ENCODE assay signal across 14 mouse cellular contexts in the genomic region with DNA sequence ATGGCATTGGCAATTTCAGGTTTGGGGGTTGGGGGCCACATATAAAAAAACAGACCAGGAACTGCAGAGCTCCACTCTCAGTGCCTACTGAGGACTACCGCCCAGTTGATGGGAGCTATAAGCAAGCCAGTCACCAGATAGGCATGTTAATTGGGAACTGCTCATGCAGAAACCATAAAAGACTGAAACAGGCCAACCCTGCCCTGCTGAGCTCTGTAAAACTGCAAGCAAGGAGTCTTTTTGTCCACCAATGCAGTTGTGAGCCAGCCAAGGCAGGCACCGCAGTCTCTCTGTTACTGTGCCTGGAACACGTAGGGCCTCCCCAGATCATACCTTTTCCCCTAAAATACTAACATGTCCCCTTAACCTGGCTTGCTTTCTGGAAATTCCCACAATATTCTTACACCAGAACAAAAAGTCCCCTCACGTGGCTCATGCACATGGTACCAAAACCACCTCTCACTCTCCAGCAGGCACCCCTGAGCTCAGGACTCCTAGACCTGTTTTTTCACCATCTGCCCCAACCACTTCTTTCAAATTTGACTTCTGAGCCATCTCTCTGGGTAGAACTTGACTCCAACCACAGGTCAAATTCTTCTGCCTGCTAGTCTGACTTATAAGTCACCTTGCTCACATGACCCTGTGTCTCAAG. TPM values are rescaled to one million over a fixed set of nuclear protein-coding genes. Genes with fewer than 3 reads are reported as not detected.
DNase-seq lines count a peak whose midpoint lies in the region; ATAC-seq lines count a peak whose summit lies in the region.
"Had no signal": no experiment of that assay in that cellular context is flagged by ENCODE, and none has a peak within 500 bp of the region (broad histone marks: within the 10 kb centered on the region; RNA-seq: fewer than 3 reads in every experiment).

No protein-coding gene starts in this region.

- 0 out of 2 replicates have a peak, but pooled peaks have one; percentile 49 for ATAC-seq in forebrain, embryonic 11.5 days (replicated peaks; ENCODE audit: low FRiP score)
- no peak for ATAC-seq in forebrain, embryonic 12.5 days (ENCODE audit: low FRiP score)
- 0 out of 2 replicates have a peak, but pooled peaks have one; percentile 59 for ATAC-seq in limb, embryonic 12.5 days (ENCODE audit: insufficient number of reproducible peaks, insufficient read depth, low FRiP score, low TSS enrichment, low read depth)

- no peak overlapping the region for H3K4me3 ChIP-seq in forebrain, embryonic 11.5 days (ENCODE audit: low read depth, low read length)
- no peak overlapping the region for H3K4me3 ChIP-seq in forebrain, embryonic 12.5 days (replicated peaks)
- no peak overlapping the region for H3K4me3 ChIP-seq in limb, embryonic 12.5 days (replicated peaks)
- H3K4me3 ChIP-seq: embryonic facial prominence, embryonic 12.5 days had no signal

- intact Hi-C loops in heart, postnatal 36 days (cut with DNase I), result no loop called here

- 69% methylated on average over 4 of the region's 4 CpGs for WGBS in forebrain, embryonic 11.5 days
- 46% methylated on average over 4 of the region's 4 CpGs for WGBS in forebrain, embryonic 12.5 days
- 63% methylated on average over 4 of the region's 4 CpGs for WGBS in limb, embryonic 12.5 days

- H3K27ac ChIP-seq in forebrain, embryonic 11.5 days (ENCODE audit: low read depth, low read length), result no peak overlapping the region
- no peak overlapping the region for H3K27ac ChIP-seq in forebrain, embryonic 12.5 days
- peak overlapping the region; percentile 50; the same call in 1 of the 2 replicates for H3K27ac ChIP-seq in limb, embryonic 12.5 days
- H3K27ac ChIP-seq: embryonic facial prominence, embryonic 12.5 days had no signal

- H3K4me1 ChIP-seq in forebrain, embryonic 11.5 days (replicated peaks; ENCODE audit: control insufficient read depth, insufficient read depth, low read length), result no peaks in the 10 kb centered on the region
- H3K4me1 ChIP-seq in forebrain, embryonic 12.5 days, result no peaks in the 10 kb centered on the region
- H3K4me1 ChIP-seq in limb, embryonic 12.5 days (replicated peaks), result peaks cover 10% of the 10 kb centered on the region; the same call in 1 of the 2 replicates
- H3K4me1 ChIP-seq: embryonic facial prominence, embryonic 12.5 days had no signal

- no peaks in the 10 kb centered on the region for H3K36me3 ChIP-seq in forebrain, embryonic 11.5 days (ENCODE audit: control insufficient read depth, insufficient read depth, low read length)
- H3K36me3 ChIP-seq in forebrain, embryonic 12.5 days (replicated peaks), result no peaks in the 10 kb centered on the region
- no peaks in the 10 kb centered on the region for H3K36me3 ChIP-seq in limb, embryonic 12.5 days
- H3K36me3 ChIP-seq: embryonic facial prominence, embryonic 12.5 days; G1E had no signal

- no peaks in the 10 kb centered on the region for H3K27me3 ChIP-seq in forebrain, embryonic 11.5 days (ENCODE audit: control insufficient read depth, insufficient read depth, low read length)
- 0 out of 2 replicates have a peak, but pooled peaks cover 3% of the 10 kb centered on the region for H3K27me3 ChIP-seq in forebrain, embryonic 12.5 days
- no peaks in the 10 kb centered on the region for H3K27me3 ChIP-seq in limb, embryonic 12.5 days
- H3K27me3 ChIP-seq: embryonic facial prominence, embryonic 12.5 days had no signal

- no peaks in the 10 kb centered on the region for H3K9me3 ChIP-seq in forebrain, embryonic 11.5 days (ENCODE audit: control insufficient read depth, low read length)
- no peaks in the 10 kb centered on the region for H3K9me3 ChIP-seq in forebrain, embryonic 12.5 days
- no peaks in the 10 kb centered on the region for H3K9me3 ChIP-seq in limb, embryonic 12.5 days
- H3K9me3 ChIP-seq: embryonic facial prominence, embryonic 12.5 days; G1E had no signal

- H3K9ac ChIP-seq in forebrain, embryonic 11.5 days (ENCODE audit: low read length), result no peak overlapping the region
- H3K9ac ChIP-seq in forebrain, embryonic 12.5 days, result no peak overlapping the region
- no peak overlapping the region for H3K9ac ChIP-seq in limb, embryonic 12.5 days (replicated peaks)
- H3K9ac ChIP-seq: embryonic facial prominence, embryonic 12.5 days had no signal

- no peak overlapping the region for H3K4me2 ChIP-seq in forebrain, embryonic 11.5 days (ENCODE audit: low read depth, low read length, severe bottlenecking)
- no peak overlapping the region for H3K4me2 ChIP-seq in forebrain, embryonic 12.5 days
- no peak overlapping the region for H3K4me2 ChIP-seq in limb, embryonic 12.5 days
- H3K4me2 ChIP-seq: embryonic facial prominence, embryonic 12.5 days had no signal

- peak; percentile 46 for DNase-seq in forebrain, embryonic 11.5 days (ENCODE audit: low spot score)
- peak; percentile 77 for DNase-seq in NIH3T3 (ENCODE audit: low read depth)
- DNase-seq in kidney, adult 9 months, result peak; percentile 63
- DNase-seq in urinary bladder, adult 2 months (ENCODE audit: low spot score), result no peak
- no peak for DNase-seq in cerebellum, adult 9-10 months
- DNase-seq in heart, postnatal 36 days, result no peak
- DNase-seq: cerebellum, postnatal 14 days; heart, adult 18-20 months; heart, postnatal 10 days; thymus, adult 18-20 months had no signal

RNA-seq across cellular contexts. Expression of a gene that starts 32.5 kb away (rescaled TPM):
- 44.3 and 51.8 TPM in 2 replicates for polyA plus RNA-seq in forebrain, embryonic 11.5 days (2014; fragmentation: Nextera tagmentation; extraction: Ambion mirVana)
- 50.8 and 51.3 TPM in 2 replicates for polyA plus RNA-seq in forebrain, embryonic 12.5 days (2016; fragmentation: Nextera tagmentation; extraction: Ambion mirVana)
- 13.0 and 13.2 TPM in 2 replicates for polyA plus RNA-seq in limb, embryonic 12.5 days (2016; fragmentation: Nextera tagmentation; extraction: Ambion mirVana)
- 6.3 and 8.3 TPM in 2 replicates for polyA plus RNA-seq in urinary bladder, adult 2 months (2012; rRNA removed)
- total RNA-seq in heart, postnatal 36 days (2021), result 1 to 10 TPM; 7.5 to 9.2 TPM
- polyA plus RNA-seq: G1E had no signal

Comparison
In these comparisons a context has a peak if more than half of its experiments do, and no peak if none do; other contexts are left out.
1. DNase-seq: peak in forebrain, embryonic 11.5 days (single experiment), NIH3T3 (single experiment) and kidney, adult 9 months (single experiment); none in urinary bladder, adult 2 months (single experiment), cerebellum, adult 9-10 months (single experiment) and heart, postnatal 36 days (0 of 2).